Mouse (Mus musculus) G1E (cell line): ENCODE data around the gene Shmt2.

Source experiments
- CTCF ChIP-seq: IDR thresholded peaks from 2 replicates; pipeline ENCODE4 v1.5.1; 2012; ENCODE audit warnings: low read depth, low read length, inconsistent platforms, mixed read lengths
- GATA1 ChIP-seq: IDR thresholded peaks from 2 replicates; pipeline ENCODE4 v1.6.1; 2012; ENCODE audit warnings: borderline replicate concordance, low read length, inconsistent platforms, mixed read lengths
- GATA2 ChIP-seq: IDR thresholded peaks from 2 replicates; pipeline ENCODE4 v1.6.1; 2012; ENCODE audit warnings: low read depth, low read length, inconsistent platforms, borderline replicate concordance
- POLR2AphosphoS5 ChIP-seq: IDR thresholded peaks from 2 replicates; pipeline ENCODE4 v1.6.1; 2012; ENCODE audit warnings: low read depth, low read length, inconsistent platforms; ENCODE audit not compliant: insufficient replicate concordance
- TAL1 ChIP-seq: conservative IDR thresholded peaks from 2 replicates; pipeline ENCODE4 v1.6.1; 2012; ENCODE audit warnings: low read depth, low read length, inconsistent platforms, mixed read lengths

DNA sequence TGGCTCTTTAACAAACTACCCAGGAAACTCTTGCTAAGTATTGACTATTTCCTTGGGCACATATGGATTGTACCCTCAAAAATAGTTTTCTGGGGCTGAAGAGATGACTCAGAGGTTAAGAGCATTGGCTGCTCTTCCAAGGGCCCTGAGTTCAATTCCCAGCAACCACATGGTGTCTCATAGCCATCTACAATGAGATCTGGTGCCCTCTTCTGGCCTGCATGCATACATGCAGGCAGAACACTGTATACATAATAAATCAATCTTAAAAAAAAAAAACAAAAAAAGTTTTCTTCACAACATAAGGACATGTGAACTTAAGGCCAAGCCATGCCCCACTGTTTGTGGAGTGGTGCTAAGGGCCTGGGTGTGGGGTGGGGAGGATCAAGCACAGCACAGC lies 38.9 kb upstream of the Shmt2 start:
- no peak for TF ChIP-seq CTCF
- no peak for TF ChIP-seq GATA1
- TF ChIP-seq POLR2AphosphoS5 = no peak
- TF ChIP-seq TAL1 = no peak
- TF ChIP-seq GATA2 = no peak
